Mouse (Mus musculus) sigmoid colon, adult 10 weeks (tissue): ENCODE results near the gene Gm12830. TPM values are rescaled to one million over a fixed set of nuclear protein-coding genes. Genes with fewer than 3 reads are reported as not detected.

Experiments
- polyA plus RNA-seq: library from polyadenylated mRNA; stranded (reverse); fragments of 350-450 nt; fragmentation: Illumina TruSeq; extraction: RNeasy Lipid Tissue Mini Kit (QIAGEN cat#74804); gene quantifications from one replicate; pipeline ENCODE4 v1.2.3, GENCODE M21; 2014; ENCODE audit warnings: low read depth, low replicate concordance

The Gm12830 gene
- 0.19 TPM for polyA plus RNA-seq

GRCm38 (mm10) chr4:114821567-114822192 lies at the start of gene Gm12830:
Gene Gm12830, plus strand, starts transcription at chr4:114821722.

Other genes starting within 250 kb of the Gm12830 start
- 9.3 TPM for gene Foxd2, start 87.2 kb downstream of the Gm12830 start, polyA plus RNA-seq
- gene Foxe3, start 104.3 kb downstream of the Gm12830 start, polyA plus RNA-seq: not detected
- 2,805 TPM for gene Cmpk1, start 165.5 kb downstream of the Gm12830 start, polyA plus RNA-seq
- 7.0 TPM for gene Stil, start 178.4 kb downstream of the Gm12830 start, polyA plus RNA-seq
- gene Tal1, start 234.7 kb downstream of the Gm12830 start, polyA plus RNA-seq: 1.5 TPM